Mouse (Mus musculus) kidney, adult 2 months (tissue): ENCODE results near the gene A830031A19Rik.

ENCODE experiments used
- CTCF ChIP-seq: fragments of 200-500 bp; conservative IDR thresholded peaks from 2 replicates; pipeline ENCODE4 v1.5.1; 2011; ENCODE audit warnings: low read depth, mild to moderate bottlenecking, control low read depth, low read length, moderate library complexity, mixed read lengths; ENCODE audit not compliant: insufficient read depth, insufficient read length
- POLR2A ChIP-seq: fragments of 200-500 bp; IDR thresholded peaks from one replicate; pipeline ENCODE4 v1.6.1; 2011; ENCODE audit warnings: low read depth, low read length, control low read depth

DNA sequence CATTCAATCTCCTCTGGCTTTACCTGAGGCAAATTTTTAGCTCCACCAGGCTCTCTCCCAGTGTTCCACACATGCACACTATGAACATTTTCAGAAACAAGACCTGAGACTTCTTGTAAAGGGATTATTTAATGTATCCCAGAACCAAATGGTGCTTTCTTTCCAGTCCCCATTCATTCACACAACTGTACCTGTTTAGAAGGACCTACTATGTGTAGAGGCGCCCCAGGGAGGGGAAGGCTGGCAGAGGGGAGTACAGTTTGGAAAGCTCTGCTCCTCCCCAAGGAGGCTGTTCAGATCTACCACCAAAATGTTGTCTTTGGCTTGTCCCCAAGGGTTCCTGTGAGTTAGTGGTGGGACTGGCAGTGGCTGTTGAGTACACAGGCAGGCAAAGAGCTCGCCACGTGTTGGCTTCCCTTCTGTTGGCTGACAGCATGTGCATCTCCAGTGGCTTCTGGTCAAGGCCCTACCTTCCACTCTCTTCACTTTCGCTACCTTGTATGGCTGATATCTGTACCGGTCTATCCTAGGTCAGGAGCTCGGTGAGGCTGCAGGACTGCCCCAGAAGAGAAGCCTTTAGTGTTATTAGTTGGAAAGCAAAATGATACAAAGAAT is 28.4 kb upstream of the A830031A19Rik start:
- TF ChIP-seq CTCF: no peak
- no peak for TF ChIP-seq POLR2A
